Mouse (Mus musculus) cerebellum, postnatal 14 days (tissue): ENCODE results near the gene Crisp3.
"Not testable (repeated sequence)": the region's sequence is repeated elsewhere in the genome, so short reads cannot be mapped to it uniquely, and the experiment has no call there.

Experiments
- DNase-seq, 2 experiments: peaks; one replicate each; pipeline ENCODE4 v3.0.0; 2021; ENCODE audit warnings: mixed read lengths in 2 of 2

The Crisp3 gene

DNA sequence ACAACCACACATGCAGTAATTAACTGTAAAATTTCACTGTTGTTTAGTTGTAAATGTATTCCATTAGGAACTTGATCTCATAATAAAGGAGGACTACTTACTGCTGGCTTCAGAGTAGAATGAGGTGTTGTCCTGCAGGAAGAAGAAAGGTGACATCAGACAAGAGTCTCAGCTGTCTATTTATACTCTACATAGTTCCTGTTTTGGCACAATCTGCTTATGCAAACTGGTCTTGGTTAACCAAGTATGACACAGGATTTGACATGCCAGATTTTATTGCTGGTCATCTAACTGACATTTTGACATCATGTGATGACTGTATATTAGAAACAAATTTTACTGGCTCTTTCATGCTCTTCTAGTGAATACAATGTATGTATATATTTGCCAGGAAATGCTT is at the start of gene Crisp3:
Crisp3 (minus strand) TSS at position 154 of the 400 bp plus-strand sequence.
- DNase-seq, result no peak

DNA sequence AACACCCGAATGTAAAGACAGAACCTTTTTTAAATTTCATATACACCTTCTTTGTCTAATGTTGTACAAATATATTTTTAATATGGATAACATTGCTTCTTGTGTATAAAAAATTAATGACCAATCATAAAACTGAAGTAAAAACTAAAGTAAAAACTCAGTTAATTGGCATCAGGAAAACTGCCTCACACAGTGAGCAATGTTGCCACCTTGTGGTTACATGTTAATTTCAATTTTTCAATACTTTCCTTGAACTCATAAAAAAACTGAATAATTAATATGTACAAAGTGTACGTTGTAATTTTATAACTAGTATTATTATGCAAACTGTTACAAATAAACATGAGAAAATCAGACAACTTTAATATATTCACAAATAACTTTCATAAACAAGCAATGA is 43.3 kb upstream of the Crisp3 start:
- DNase-seq, result no peak

DNA sequence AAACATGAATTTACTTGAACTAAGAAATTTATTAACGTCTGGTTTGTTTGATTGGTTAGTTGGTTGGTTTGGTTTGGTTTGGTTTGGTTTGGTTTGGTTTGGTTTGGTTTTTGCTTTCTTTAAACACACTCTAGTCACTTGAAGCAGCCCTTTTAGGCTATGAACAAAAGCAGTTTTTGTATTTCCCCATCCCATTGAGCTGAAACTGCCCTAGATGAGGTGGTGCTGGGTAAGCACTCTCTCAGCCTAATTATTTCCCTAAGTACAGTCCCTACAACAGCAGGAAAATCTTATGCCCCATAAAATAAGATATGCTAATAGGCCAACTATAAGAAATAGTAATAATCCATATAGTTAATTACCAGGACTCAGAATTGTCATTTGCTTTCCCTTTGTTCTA is 33.4 kb upstream of the Crisp3 start:
- DNase-seq, result no peak

DNA sequence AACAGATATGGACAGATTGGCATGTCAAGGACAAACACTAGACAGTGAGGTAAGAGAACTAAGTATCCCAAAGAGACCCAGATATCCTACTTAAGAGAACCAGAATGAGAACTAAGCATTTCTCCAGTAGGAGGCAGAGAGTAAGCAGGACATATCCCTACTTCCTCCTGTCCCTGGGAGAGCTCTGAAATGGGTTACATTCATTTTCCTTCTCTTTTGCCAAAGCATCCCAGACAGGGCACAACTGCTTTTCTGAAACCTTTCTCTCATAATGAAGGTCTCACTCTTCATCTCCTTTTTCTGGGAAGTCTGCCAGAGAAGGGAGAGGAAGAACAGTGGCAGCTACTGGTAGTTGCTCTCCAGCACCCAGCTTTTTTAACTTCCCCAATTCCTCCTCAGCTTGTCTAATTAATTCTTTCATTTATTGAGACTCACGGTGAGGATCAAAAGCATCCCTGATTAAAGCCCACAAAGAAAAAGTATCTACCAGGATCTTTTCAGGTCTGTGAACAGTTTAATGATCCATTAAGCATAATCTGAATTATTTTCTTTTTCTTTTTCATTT is 32.9 kb upstream of the Crisp3 start:
- DNase-seq, result no peak

DNA sequence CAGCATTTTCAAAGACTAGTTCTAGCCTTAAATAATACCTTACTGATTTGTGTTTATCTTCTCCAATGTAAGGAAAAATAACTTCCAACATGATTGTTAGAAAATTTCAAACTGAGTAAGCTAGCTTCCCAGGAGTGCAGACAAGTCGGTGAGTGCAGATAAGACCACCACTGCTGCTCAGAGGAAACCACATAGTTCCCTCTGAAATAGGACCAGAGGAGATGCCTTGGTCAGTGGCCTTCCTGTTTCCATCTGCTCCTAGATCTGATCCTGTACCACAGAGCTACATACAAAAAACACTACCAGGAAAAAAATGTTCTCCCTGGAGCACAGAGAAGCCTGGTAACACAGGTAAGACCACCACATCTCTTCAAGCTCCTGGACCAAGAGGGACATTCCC is 10.4 kb upstream of the Crisp3 start:
- DNase-seq, result no peak

DNA sequence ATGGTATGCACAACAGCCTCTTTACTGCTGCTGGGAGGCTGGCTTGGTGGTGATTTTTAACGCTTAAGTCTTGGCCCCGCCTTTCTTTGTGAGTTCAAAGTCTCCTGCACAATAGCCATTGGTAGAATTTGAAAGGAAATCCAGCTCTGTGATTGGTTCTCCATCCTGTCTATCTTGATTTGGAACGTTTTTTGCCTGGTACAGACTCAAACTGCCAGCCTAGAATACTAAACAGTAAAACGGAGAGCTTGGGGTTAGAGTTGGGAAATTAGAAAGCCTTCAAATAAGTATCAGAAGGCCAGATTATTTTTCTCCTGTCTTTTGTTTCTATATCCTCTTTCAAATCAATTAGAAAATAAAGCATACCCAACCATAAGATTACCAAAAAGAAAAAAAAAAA is 33.5 kb downstream of the Crisp3 start, which contains the start of gene Pgk2:
Pgk2 (minus strand) TSS at position 101 of the 400 bp plus-strand sequence.
- no peak for DNase-seq

DNA sequence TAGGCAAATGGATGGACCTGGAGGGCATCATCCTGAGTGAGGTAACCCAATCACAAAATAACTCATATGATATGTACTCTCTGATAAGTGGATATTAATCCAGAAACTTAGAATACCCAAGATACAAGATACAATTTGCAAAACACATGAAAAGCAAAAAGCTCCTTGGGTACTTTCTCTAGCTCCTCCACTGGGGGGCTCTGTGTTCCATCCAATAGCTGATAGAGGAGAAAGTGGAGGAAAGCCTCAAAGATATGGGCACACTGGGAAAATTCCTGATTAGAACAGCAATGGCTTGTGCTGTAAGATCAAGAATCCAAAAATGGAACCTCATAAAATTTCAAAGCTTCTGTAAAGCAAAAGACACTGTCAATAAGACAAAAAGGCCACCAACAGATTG is 40.3 kb downstream of the Crisp3 start:
- DNase-seq, result not testable (repeated sequence)

DNA sequence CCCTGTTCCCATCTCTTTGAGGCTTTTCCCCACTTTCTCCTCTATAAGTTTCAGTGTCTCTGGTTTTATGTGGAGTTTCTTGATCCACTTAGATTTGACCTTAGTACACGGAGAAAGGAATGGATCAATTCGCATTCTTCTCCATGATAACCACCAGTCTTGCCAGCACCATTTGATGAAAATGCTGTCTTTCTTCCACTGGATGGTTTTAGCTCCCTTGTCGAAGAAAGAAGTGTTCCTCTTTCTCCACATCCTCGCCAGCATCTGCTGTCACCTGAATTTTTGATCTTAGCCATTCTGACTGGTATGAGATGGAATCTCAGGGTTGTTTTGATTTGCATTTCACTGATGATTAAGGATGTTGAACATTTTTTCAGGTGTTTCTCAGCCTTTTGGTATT is 51.9 kb downstream of the Crisp3 start:
- DNase-seq, result not testable (repeated sequence)
